Mouse (Mus musculus) spleen, adult 12 weeks (tissue): ENCODE data around the gene Arhgap19.

Experiments
- DNase-seq: peaks from one replicate; pipeline ENCODE4 v3.0.0; 2022; ENCODE audit warnings: low spot score

Gene Arhgap19

DNA sequence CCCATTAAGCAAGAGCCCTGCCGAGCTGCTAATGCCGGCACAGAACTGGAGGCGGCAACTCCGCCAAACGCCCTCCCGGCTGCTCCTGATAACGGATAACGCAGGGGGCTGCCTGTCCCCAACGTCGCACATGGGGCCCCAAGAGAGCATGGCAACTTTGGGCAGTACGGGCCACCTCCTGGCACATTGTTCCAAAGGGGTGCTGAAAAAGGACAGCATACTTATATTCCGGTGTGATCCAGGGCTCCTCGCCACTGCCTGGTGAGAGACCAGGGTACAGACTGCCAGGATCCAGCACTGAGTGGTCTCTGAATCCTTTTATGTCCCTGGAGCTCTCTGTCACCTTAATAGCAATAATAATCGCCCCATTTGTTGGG, 63.4 kb downstream of the Arhgap19 start:
- DNase-seq: no peak

- no peak for DNase-seq
Measured at GRCm38 (mm10) chr19:41737657-41738428, 64.0 kb downstream of the Arhgap19 start.

DNA sequence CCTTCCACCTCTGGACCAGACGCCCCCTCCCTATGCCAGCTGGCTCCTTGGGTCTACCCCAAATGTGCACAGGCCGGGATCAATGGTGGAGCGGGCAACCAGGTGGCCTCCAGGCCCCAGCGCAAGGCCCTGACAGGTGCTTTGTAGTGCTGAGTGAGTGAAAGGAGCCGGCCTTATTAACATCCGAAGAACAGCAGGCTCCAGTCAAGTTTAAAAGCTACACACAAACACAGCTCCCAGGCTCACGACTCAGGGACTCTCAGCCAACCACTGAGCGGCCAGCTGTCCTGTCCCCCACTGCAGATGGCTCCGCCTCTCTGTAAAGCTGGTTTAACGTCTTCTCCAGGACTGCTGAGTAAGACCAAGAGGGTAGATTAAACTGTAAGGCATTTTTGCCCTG, 67.2 kb downstream of the Arhgap19 start:
- DNase-seq: no peak

DNA sequence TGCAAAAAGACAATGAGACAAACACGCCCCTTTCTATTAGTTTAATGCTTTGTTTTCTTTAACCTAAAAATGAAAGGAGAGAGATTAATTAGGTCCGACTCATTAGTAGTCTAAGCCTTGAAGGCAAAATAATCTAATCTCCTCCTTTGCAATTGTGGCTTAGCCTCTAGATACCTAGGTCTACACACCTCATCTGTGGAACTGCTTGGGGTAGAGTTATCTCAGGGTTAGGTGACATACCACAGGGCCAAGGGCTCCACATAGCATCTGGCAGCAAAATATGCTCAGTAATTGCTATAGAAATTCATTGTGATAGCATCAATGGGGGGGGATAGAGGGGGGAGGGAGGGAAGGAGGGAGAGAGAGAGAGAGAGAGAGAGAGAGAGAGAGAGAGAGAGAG, 76.4 kb downstream of the Arhgap19 start:
- no peak for DNase-seq

GRCm38 (mm10) chr19:41724831-41725470, 76.9 kb downstream of the Arhgap19 start:
- no peak for DNase-seq

- DNase-seq: no peak
Measured at GRCm38 (mm10) chr19:41723337-41723736, 78.5 kb downstream of the Arhgap19 start.

DNA sequence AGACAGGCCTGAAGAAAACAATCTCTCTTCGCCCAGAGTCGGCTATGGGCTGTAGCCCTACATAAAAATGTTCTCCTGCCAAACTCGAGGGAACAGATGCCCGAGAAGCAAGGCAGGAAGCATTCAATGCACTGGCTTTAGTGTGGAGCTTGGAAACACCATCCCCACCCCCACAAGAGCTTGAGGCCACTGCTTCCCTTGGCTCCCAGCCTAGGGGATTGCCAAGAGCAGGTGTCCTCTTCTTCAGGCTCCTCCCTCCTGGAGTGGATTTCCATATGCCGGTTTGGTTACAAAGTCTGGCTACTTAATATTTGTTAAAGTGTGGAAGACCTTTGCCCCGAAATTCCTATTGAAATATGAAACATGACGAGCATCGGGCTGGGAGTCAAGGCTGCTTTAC, 82.4 kb downstream of the Arhgap19 start:
- DNase-seq: no peak
